Mouse (Mus musculus) thymus, adult 2 months (tissue): Measurements from ENCODE around the gene Vstm4. TPM values are rescaled to one million over a fixed set of nuclear protein-coding genes. Genes with fewer than 3 reads are reported as not detected.

ENCODE experiments used
- DNase-seq: peaks from one replicate; pipeline ENCODE4 v3.0.0; 2021
- H3K27ac ChIP-seq: fragments of 200-500 bp; 2 replicates; pipeline ENCODE4 v1.5.1; 2012; ENCODE audit warnings: low read length, control low read depth; ENCODE audit not compliant: control insufficient read depth, insufficient read depth
- H3K27me3 ChIP-seq: fragments of 200-500 bp; 2 replicates; pipeline ENCODE4 v1.6.1; 2012; ENCODE audit warnings: mild to moderate bottlenecking, low read length, moderate library complexity, mixed read lengths; ENCODE audit not compliant: control insufficient read depth, insufficient read depth
- H3K36me3 ChIP-seq: fragments of 200-500 bp; 2 replicates; pipeline ENCODE4 v1.6.1; 2012; ENCODE audit warnings: mild to moderate bottlenecking, low read length, moderate library complexity; ENCODE audit not compliant: control insufficient read depth, insufficient read depth
- H3K4me1 ChIP-seq: fragments of 200-500 bp; replicated peaks from 2 replicates; pipeline ENCODE4 v1.6.1; 2012; ENCODE audit warnings: low read length; ENCODE audit not compliant: control insufficient read depth, insufficient read depth
- H3K4me3 ChIP-seq: fragments of 200-500 bp; 2 replicates; pipeline ENCODE4 v1.5.1; 2012; ENCODE audit warnings: mild to moderate bottlenecking, low read length, control low read depth, moderate library complexity; ENCODE audit not compliant: control insufficient read depth, insufficient read depth
- CTCF ChIP-seq: fragments of 200-500 bp; IDR thresholded peaks from 2 replicates; pipeline ENCODE4 v1.5.1; 2012; ENCODE audit warnings: mild to moderate bottlenecking, control low read depth, low read length, moderate library complexity, borderline replicate concordance; ENCODE audit not compliant: control insufficient read depth, poor library complexity, insufficient read depth; ENCODE audit errors: extremely low read depth
- POLR2A ChIP-seq: fragments of 200-500 bp; IDR thresholded peaks from 2 replicates; pipeline ENCODE4 v1.6.1; 2012; ENCODE audit warnings: mild to moderate bottlenecking, low read length, control low read depth, moderate library complexity; ENCODE audit not compliant: control insufficient read depth, poor library complexity, insufficient read depth; ENCODE audit errors: extremely low read depth
- WGBS: fragments of 180-500 bp; shearing (Covaris S2); methylation state at CpG from one replicate; pipeline ENCODE4 v1.1.7; 2018; 5-methylcytosine and 5-hydroxymethylcytosine counted together
- polyA plus RNA-seq: library from polyadenylated mRNA; depleted of rRNA; stranded (reverse); fragments of >200 nt; gene quantifications from 2 replicates; pipeline ENCODE4 v1.2.3, GENCODE M21; 2012

The Vstm4 gene
- polyA plus RNA-seq, 1 experiment: 1.8 TPM

- Histone ChIP-seq H3K4me1 (no peaks in the 10 kb centered on the region), H3K36me3 (no peaks in the 10 kb centered on the region), H3K27me3 (peaks cover 4% of the 10 kb centered on the region; the same call in 1 of the 2 replicates), H3K27ac (no peak overlapping the region), H3K4me3 (no peak overlapping the region)
- TF ChIP-seq CTCF (no peak), POLR2A (no peak)
- DNase-seq: no peak
- WGBS: 89% methylated on average over 10 of the region's 10 CpGs
Observed at GRCm38 (mm10) chr14:32858361-32858760, 1.8 kb downstream of the Vstm4 start.

DNA sequence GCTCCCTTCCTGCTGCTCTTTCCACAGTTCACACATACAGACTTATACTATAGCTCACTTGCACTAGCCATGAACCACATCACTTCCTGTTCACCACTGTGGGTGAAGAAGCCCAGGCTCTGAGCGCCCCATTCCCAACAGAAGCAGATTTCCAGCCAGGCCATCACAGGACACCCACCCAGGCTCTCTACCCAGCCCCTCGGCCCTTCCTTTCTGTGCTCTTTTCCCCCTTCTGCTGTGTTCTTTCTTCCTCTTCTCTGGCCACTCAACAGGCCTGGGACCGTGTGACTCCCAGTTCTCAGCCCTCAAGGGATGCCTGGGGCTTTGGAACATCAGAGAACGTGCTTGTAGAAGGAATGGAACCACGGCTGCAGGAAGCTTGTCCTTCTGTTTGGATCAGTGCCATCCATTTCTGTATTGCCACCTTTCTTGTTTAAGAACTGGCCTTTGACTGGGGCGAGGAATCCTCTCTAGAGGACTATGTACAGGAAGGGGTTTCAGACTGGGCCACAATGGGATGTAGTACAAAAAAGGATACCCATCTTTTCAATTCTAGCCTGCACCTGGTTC is 2.5 kb downstream of the Vstm4 start:
- Histone ChIP-seq H3K27me3 (peaks cover 4% of the 10 kb centered on the region; the same call in 1 of the 2 replicates), H3K36me3 (no peaks in the 10 kb centered on the region), H3K27ac (no peak overlapping the region), H3K4me1 (no peaks in the 10 kb centered on the region), H3K4me3 (no peak overlapping the region)
- no peak for DNase-seq
- TF ChIP-seq POLR2A (no peak), CTCF (no peak)
- 71% methylated on average over 6 of the region's 6 CpGs for WGBS

GRCm38 (mm10) chr14:32859831-32860569 is 3.4 kb downstream of the Vstm4 start:
- H3K36me3 ChIP-seq: no peaks in the 10 kb centered on the region
- DNase-seq: no peak
- H3K27ac ChIP-seq: no peak overlapping the region
- H3K4me1 ChIP-seq: no peaks in the 10 kb centered on the region
- WGBS: 53% methylated on average over 11 of the region's 11 CpGs
- no peak for TF ChIP-seq CTCF
- TF ChIP-seq POLR2A: no peak
- H3K27me3 ChIP-seq: peaks cover 4% of the 10 kb centered on the region; the same call in 1 of the 2 replicates
- H3K4me3 ChIP-seq: no peak overlapping the region

- Histone ChIP-seq H3K27ac (no peak overlapping the region), H3K4me3 (no peak overlapping the region), H3K27me3 (no peaks in the 10 kb centered on the region; the same call in 1 of the 2 replicates), H3K36me3 (no peaks in the 10 kb centered on the region), H3K4me1 (no peaks in the 10 kb centered on the region)
- TF ChIP-seq POLR2A (no peak), CTCF (no peak)
- DNase-seq: no peak
- WGBS: 51% methylated on average over 6 of the region's 6 CpGs
Observed at GRCm38 (mm10) chr14:32861149-32861581, 4.6 kb downstream of the Vstm4 start.

DNA sequence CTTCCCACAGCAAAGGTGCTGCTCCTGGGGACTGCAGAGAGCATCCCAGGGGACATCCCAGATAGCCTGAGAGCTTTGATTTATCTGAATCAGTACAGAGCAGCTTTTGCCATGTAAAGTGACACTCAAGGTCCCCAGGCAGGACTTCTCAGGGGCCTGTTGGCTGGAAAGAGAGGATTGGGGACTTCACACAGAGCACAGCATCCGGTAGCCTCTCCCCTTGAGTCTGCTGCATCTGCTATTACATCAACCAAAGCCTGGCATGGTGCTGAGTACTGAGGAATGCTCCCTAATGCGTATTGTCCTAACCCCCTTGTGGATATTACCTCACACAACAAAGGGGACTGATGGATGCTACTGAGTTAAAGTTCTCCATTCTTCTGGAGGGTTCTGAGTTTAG is 5.1 kb downstream of the Vstm4 start:
- Histone ChIP-seq H3K36me3 (no peaks in the 10 kb centered on the region), H3K4me1 (no peaks in the 10 kb centered on the region), H3K27me3 (no peaks in the 10 kb centered on the region; the same call in 1 of the 2 replicates), H3K4me3 (no peak overlapping the region), H3K27ac (no peak overlapping the region)
- TF ChIP-seq POLR2A (no peak), CTCF (no peak)
- WGBS: 65% methylated on average over 2 of the region's 2 CpGs
- DNase-seq: no peak

DNA sequence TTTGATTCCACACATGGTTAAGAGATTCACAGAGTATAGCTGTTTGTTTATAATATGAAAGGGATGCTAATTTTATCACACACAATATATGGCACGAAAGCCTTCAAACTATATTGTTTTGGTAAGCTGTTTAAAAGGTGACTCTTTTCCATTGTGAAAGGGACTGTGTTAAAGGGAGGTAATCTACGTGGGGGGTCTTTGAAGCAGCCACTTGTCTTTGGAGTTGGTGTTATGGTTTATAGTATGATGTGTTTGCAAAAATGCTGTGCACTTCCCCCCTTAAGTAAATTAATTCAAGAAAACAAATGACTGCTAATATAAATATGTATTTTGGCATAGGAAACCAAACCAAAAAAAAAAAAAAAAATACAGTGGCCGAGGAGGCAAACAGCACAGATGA is 8.8 kb downstream of the Vstm4 start:
- 97% methylated on average over 3 of the region's 3 CpGs for WGBS
- H3K4me1 ChIP-seq: no peaks in the 10 kb centered on the region
- no peaks in the 10 kb centered on the region for H3K27me3 ChIP-seq
- no peak overlapping the region for H3K4me3 ChIP-seq
- no peak overlapping the region for H3K27ac ChIP-seq
- no peaks in the 10 kb centered on the region for H3K36me3 ChIP-seq
- TF ChIP-seq CTCF (no peak), POLR2A (no peak)
- no peak for DNase-seq

DNA sequence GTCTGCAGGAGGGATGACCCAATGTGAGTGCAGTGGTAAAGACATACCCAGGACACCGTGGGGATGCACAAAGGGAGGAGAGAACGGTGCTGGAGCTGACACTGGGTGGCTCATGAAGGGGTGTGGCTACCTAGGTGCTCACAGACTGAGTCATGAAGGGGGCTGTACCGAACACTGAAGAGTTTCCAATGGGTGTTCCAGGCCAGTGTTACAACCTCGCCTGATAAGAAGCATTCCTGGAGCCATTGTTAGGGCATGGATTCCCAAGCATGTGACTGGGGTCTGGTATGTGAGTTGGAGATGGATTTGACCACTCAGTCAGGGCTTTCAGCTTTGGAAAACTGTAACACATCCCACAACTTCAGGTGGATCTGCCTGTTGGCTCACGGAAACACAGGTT is 15.4 kb downstream of the Vstm4 start:
- Histone ChIP-seq H3K27ac (no peak overlapping the region), H3K4me1 (no peaks in the 10 kb centered on the region), H3K36me3 (no peaks in the 10 kb centered on the region), H3K27me3 (no peaks in the 10 kb centered on the region; the same call in 1 of the 2 replicates), H3K4me3 (no peak overlapping the region)
- TF ChIP-seq POLR2A (no peak), CTCF (no peak)
- WGBS: 86% methylated on average over 5 of the region's 5 CpGs
- no peak for DNase-seq
